Mouse (Mus musculus): Measurements from ENCODE around the gene Vwa1.

- TF ChIP-seq ZMIZ1 (IDR thresholded peaks at IDR 0.05; ENCODE audit: low read depth, low read length) (no peak), CTCF (conservative IDR thresholded peaks at IDR 0.05 in 1 of 2, IDR thresholded peaks at IDR 0.05 in 1 of 2; ENCODE audit: low read depth in 2 of 2, low read length in 2 of 2) (no peak), EP300 (IDR thresholded peaks at IDR 0.05; ENCODE audit: low read length) (no peak), MYC (IDR thresholded peaks at IDR 0.05; ENCODE audit: low read depth, low read length) (no peak), E2F4 (IDR thresholded peaks at IDR 0.05; ENCODE audit: insufficient replicate concordance, low read depth, low read length) (no peak), JUN (IDR thresholded peaks at IDR 0.05; ENCODE audit: insufficient read depth, low read depth, low read length) (no peak), USF2 (conservative IDR thresholded peaks at IDR 0.05; ENCODE audit: low read depth, low read length) (no peak)
Observed at GRCm38 (mm10) chr4:155772786-155773185, 1.7 kb downstream of the Vwa1 start.

All from CH12.LX (cell line).